ENCODE assay signal across 10 mouse cellular contexts in the genomic region with DNA sequence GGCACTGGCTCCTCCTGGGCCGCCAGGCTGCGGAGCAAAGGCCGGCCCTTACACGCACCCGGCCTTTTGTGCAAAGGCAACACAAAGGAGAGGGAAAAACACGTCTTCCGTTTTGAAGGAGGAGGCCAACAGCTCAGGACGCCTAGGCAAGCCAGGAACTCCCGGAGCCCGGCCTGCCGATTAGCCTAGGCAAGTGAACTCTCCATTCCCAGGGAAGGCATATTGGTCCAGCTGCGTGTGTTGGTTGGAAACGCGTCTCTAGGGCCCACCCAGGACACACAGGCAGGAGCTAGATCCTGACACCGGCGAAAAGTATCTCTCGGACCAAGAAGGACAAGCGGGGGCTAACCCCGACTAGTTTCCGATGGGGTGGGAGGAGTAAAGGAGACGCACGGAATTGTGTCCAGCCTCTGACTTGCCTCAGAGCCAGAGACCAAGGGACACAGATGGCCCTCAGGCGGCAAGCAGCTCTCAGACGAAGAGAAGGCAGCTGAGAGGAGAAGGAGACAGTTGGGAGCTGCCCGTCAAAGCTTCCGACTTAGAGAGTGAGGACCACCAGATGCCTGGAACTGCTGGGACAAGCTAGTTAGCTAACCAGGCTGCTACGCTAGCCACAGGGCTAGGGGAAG. TPM values are rescaled to one million over a fixed set of nuclear protein-coding genes. Genes with fewer than 3 reads are reported as not detected.
DNase-seq lines count a peak whose midpoint lies in the region; ATAC-seq and TF ChIP-seq lines count a peak whose summit lies in the region.
"Had no signal": no experiment of that assay in that cellular context is flagged by ENCODE, and none has a peak within 500 bp of the region (broad histone marks: within the 10 kb centered on the region; RNA-seq: fewer than 3 reads in every experiment).

No protein-coding gene starts in this region.

- no peak for TF ChIP-seq CTCF in kidney, adult 2 months (conservative IDR thresholded peaks at IDR 0.05; ENCODE audit: insufficient read depth, insufficient read length, low read depth, low read length)

- WGBS in heart, embryonic 12.5 days = under 1% methylated on average over 27 of the region's 27 CpGs
- WGBS in forebrain, embryonic 13.5 days = 0% methylated on average over 27 of the region's 27 CpGs
- 3% methylated on average over 27 of the region's 27 CpGs for WGBS in kidney, adult 2 months

- peak overlapping the region; percentile 21 for H3K4me3 ChIP-seq in heart, embryonic 12.5 days
- peak overlapping the region; percentile 50 for H3K4me3 ChIP-seq in forebrain, embryonic 13.5 days
- H3K4me3 ChIP-seq in kidney, adult 2 months (ENCODE audit: insufficient read depth, low read depth, low read length) = no peak overlapping the region

- H3K4me2 ChIP-seq in heart, embryonic 12.5 days = peak overlapping the region; percentile 54
- peak overlapping the region; percentile 66 for H3K4me2 ChIP-seq in forebrain, embryonic 13.5 days

- DNase-seq in heart, adult 8-10 months (ENCODE audit: low spot score) = no peak
- DNase-seq in R1 (ENCODE audit: low read depth, low spot score) = peak; percentile 54
- no peak for DNase-seq in urinary bladder, postnatal 36 days (ENCODE audit: low spot score in 2 of 2)
- DNase-seq in spleen, adult 18-20 months = no peak
- no peak for DNase-seq in kidney, adult 2 months

- H3K36me3 ChIP-seq in heart, embryonic 12.5 days = no peaks in the 10 kb centered on the region
- no peaks in the 10 kb centered on the region for H3K36me3 ChIP-seq in forebrain, embryonic 13.5 days (ENCODE audit: poor library complexity, severe bottlenecking)
- H3K36me3 ChIP-seq in kidney, adult 2 months (ENCODE audit: control insufficient read depth, insufficient read depth, low read length) = no peaks in the 10 kb centered on the region

- 0 out of 2 replicates have a peak, but pooled peaks cover 5% of the 10 kb centered on the region for H3K9me3 ChIP-seq in heart, embryonic 12.5 days (replicated peaks)
- H3K9me3 ChIP-seq in forebrain, embryonic 13.5 days (replicated peaks) = peaks cover 4% of the 10 kb centered on the region; the same call in 1 of the 2 replicates

- no peak for TF ChIP-seq POLR2A in kidney, adult 2 months (IDR thresholded peaks at IDR 0.05; ENCODE audit: low read depth, low read length)

- peaks cover 99% of the 10 kb centered on the region for H3K27me3 ChIP-seq in heart, embryonic 12.5 days (replicated peaks)
- peaks cover 100% of the 10 kb centered on the region for H3K27me3 ChIP-seq in forebrain, embryonic 13.5 days
- peaks cover 16% of the 10 kb centered on the region for H3K27me3 ChIP-seq in kidney, adult 2 months (replicated peaks; ENCODE audit: control insufficient read depth, insufficient read depth, low read length)

- no peak overlapping the region for H3K9ac ChIP-seq in heart, embryonic 12.5 days
- H3K9ac ChIP-seq in forebrain, embryonic 13.5 days = peak overlapping the region; percentile 60
- H3K9ac ChIP-seq: liver, embryonic 14.5 days had no signal

- no peak for ATAC-seq in heart, embryonic 12.5 days (ENCODE audit: insufficient number of reproducible peaks, low FRiP score)
- ATAC-seq in forebrain, embryonic 13.5 days = no peak
- ATAC-seq in megakaryocyte progenitor cell, adult 5-6 weeks (replicated peaks; ENCODE audit: poor library complexity) = 0 out of 2 replicates have a peak, but pooled peaks have one; percentile 18

- H3K4me1 ChIP-seq in heart, embryonic 12.5 days (replicated peaks) = peaks cover 44% of the 10 kb centered on the region
- H3K4me1 ChIP-seq in forebrain, embryonic 13.5 days = peaks cover 83% of the 10 kb centered on the region
- H3K4me1 ChIP-seq in kidney, adult 2 months (ENCODE audit: control insufficient read depth, insufficient read depth, low read length) = no peaks in the 10 kb centered on the region

- no peak overlapping the region for H3K27ac ChIP-seq in heart, embryonic 12.5 days (ENCODE audit: poor library complexity, severe bottlenecking)
- peak overlapping the region; percentile 63; the same call in 1 of the 2 replicates for H3K27ac ChIP-seq in forebrain, embryonic 13.5 days
- H3K27ac ChIP-seq in kidney, adult 2 months (ENCODE audit: insufficient read depth, low read depth, low read length) = no peak overlapping the region
- H3K27ac ChIP-seq: liver, embryonic 14.5 days had no signal

RNA-seq across cellular contexts. Expression of gene Olig2, which starts 2.5 kb away (rescaled TPM):
- not detected in 2 replicates for polyA plus RNA-seq in heart, embryonic 12.5 days (2016; fragmentation: Nextera tagmentation; extraction: Ambion mirVana)
- not detected for total RNA-seq in heart, adult 8-10 months (2022)
- polyA plus RNA-seq in forebrain, embryonic 13.5 days (2015; fragmentation: Nextera tagmentation; extraction: Ambion mirVana) = 6.3 and 8.4 TPM in 2 replicates
- total RNA-seq in megakaryocyte progenitor cell, adult 5-6 weeks (2015) = not detected in 2 replicates
- total RNA-seq in megakaryocyte progenitor cell, adult 5-6 weeks (2017) = not detected in 2 replicates
- 0.03 TPM in 1 of 2 replicates, not detected in the other for polyA plus RNA-seq in kidney, adult 2 months (2012; rRNA removed)
- polyA plus RNA-seq: gonadal fat pad, adult 2 months; liver, embryonic 14.5 days had no signal

RNA-seq across cellular contexts. Expression of gene Olig1, which starts 46.8 kb away (rescaled TPM):
- polyA plus RNA-seq in heart, embryonic 12.5 days (2016; fragmentation: Nextera tagmentation; extraction: Ambion mirVana) = not detected in 2 replicates
- not detected for total RNA-seq in heart, adult 8-10 months (2022)
- polyA plus RNA-seq in forebrain, embryonic 13.5 days (2015; fragmentation: Nextera tagmentation; extraction: Ambion mirVana) = 7.5 and 8.7 TPM in 2 replicates
- total RNA-seq in megakaryocyte progenitor cell, adult 5-6 weeks (2015) = not detected in 2 replicates
- total RNA-seq in megakaryocyte progenitor cell, adult 5-6 weeks (2017) = not detected in 2 replicates
- 0.17 and 0.23 TPM in 2 replicates for polyA plus RNA-seq in kidney, adult 2 months (2012; rRNA removed)
- polyA plus RNA-seq: liver, embryonic 14.5 days had no signal
